Mouse (Mus musculus): ENCODE results near the gene Gm8909. TPM values are rescaled to one million over a fixed set of nuclear protein-coding genes. Genes with fewer than 3 reads are reported as not detected.
"Not testable (repeated sequence)": the region's sequence is repeated elsewhere in the genome, so short reads cannot be mapped to it uniquely, and the experiment has no call there.

Gene Gm8909
- polyA plus RNA-seq, 1 experiment from 2014 or later: not detected

GRCm38 (mm10) chr17:36169753-36170152, 1.4 kb upstream of the Gm8909 start:
- peaks cover 5% of the 10 kb centered on the region; the same call in 1 of the 2 replicates for H3K4me1 ChIP-seq (replicated peaks; ENCODE audit: control insufficient read depth, insufficient read depth, low read length)
- H3K4me2 ChIP-seq (ENCODE audit: low read length): no peak overlapping the region
- ATAC-seq: no peak
- H3K27ac ChIP-seq (ENCODE audit: low read length): no peak overlapping the region
- peaks cover 33% of the 10 kb centered on the region for H3K27me3 ChIP-seq (replicated peaks; ENCODE audit: control insufficient read depth, insufficient read depth, low read length)
- H3K36me3 ChIP-seq (ENCODE audit: control insufficient read depth, insufficient read depth): no peaks in the 10 kb centered on the region
- no peak overlapping the region for H3K9ac ChIP-seq (replicated peaks; ENCODE audit: low read depth, low read length)
- no peaks in the 10 kb centered on the region for H3K9me3 ChIP-seq (ENCODE audit: control insufficient read depth, low read length)
- H3K4me3 ChIP-seq (replicated peaks; ENCODE audit: low read length): no peak overlapping the region

- no CpG with 5 or more reads among the region's 1 CpGs for WGBS
- H3K4me1 ChIP-seq (replicated peaks; ENCODE audit: control insufficient read depth, insufficient read depth, low read length); ATAC-seq; H3K4me2 ChIP-seq (ENCODE audit: low read length); H3K36me3 ChIP-seq (ENCODE audit: control insufficient read depth, insufficient read depth); H3K9me3 ChIP-seq (ENCODE audit: control insufficient read depth, low read length); H3K4me3 ChIP-seq (replicated peaks; ENCODE audit: low read length); H3K9ac ChIP-seq (replicated peaks; ENCODE audit: low read depth, low read length); H3K27ac ChIP-seq (ENCODE audit: low read length): not testable (repeated sequence)
- H3K27me3 ChIP-seq (replicated peaks; ENCODE audit: control insufficient read depth, insufficient read depth, low read length): peaks cover 37% of the 10 kb centered on the region
Observed at GRCm38 (mm10) chr17:36169094-36169493, 757 bp upstream of the Gm8909 start.

- ATAC-seq: no peak
- peaks cover 43% of the 10 kb centered on the region for H3K27me3 ChIP-seq (replicated peaks; ENCODE audit: control insufficient read depth, insufficient read depth, low read length)
- 1% methylated on average over 46 of the region's 51 CpGs for whole genome bisulfite sequencing
- peaks cover 5% of the 10 kb centered on the region; the same call in 1 of the 2 replicates for H3K4me1 ChIP-seq (replicated peaks; ENCODE audit: control insufficient read depth, insufficient read depth, low read length)
- H3K4me2 ChIP-seq (ENCODE audit: low read length): peak overlapping the region; percentile 34
- H3K36me3 ChIP-seq (ENCODE audit: control insufficient read depth, insufficient read depth): no peaks in the 10 kb centered on the region
- H3K9me3 ChIP-seq (ENCODE audit: control insufficient read depth, low read length): no peaks in the 10 kb centered on the region
- H3K4me3 ChIP-seq (replicated peaks; ENCODE audit: low read length): peak overlapping the region; percentile 16
- H3K9ac ChIP-seq (replicated peaks; ENCODE audit: low read depth, low read length): no peak overlapping the region
- no peak overlapping the region for H3K27ac ChIP-seq (ENCODE audit: low read length)
Observed at GRCm38 (mm10) chr17:36167306-36168038, 865 bp downstream of the Gm8909 start.

- 14% methylated on average over 2 of the region's 2 CpGs for WGBS
- H3K9me3 ChIP-seq (ENCODE audit: control insufficient read depth, low read length); H3K4me2 ChIP-seq (ENCODE audit: low read length); H3K36me3 ChIP-seq (ENCODE audit: control insufficient read depth, insufficient read depth); H3K4me3 ChIP-seq (replicated peaks; ENCODE audit: low read length); H3K27ac ChIP-seq (ENCODE audit: low read length); H3K9ac ChIP-seq (replicated peaks; ENCODE audit: low read depth, low read length); ATAC-seq; H3K4me1 ChIP-seq (replicated peaks; ENCODE audit: control insufficient read depth, insufficient read depth, low read length): not testable (repeated sequence)
- peaks cover 49% of the 10 kb centered on the region for H3K27me3 ChIP-seq (replicated peaks; ENCODE audit: control insufficient read depth, insufficient read depth, low read length)
Observed at GRCm38 (mm10) chr17:36166901-36167300, 1.4 kb downstream of the Gm8909 start.

- Histone ChIP-seq H3K9ac (replicated peaks; ENCODE audit: low read depth, low read length) (no peak overlapping the region), H3K27ac (ENCODE audit: low read length) (no peak overlapping the region), H3K4me3 (replicated peaks; ENCODE audit: low read length) (peak overlapping the region; percentile 5; the same call in 1 of the 2 replicates), H3K27me3 (replicated peaks; ENCODE audit: control insufficient read depth, insufficient read depth, low read length) (peaks cover 51% of the 10 kb centered on the region), H3K4me1 (replicated peaks; ENCODE audit: control insufficient read depth, insufficient read depth, low read length) (peaks cover 4% of the 10 kb centered on the region), H3K36me3 (ENCODE audit: control insufficient read depth, insufficient read depth) (no peaks in the 10 kb centered on the region), H3K4me2 (ENCODE audit: low read length) (no peak overlapping the region), H3K9me3 (ENCODE audit: control insufficient read depth, low read length) (no peaks in the 10 kb centered on the region)
- no peak for ATAC-seq
- 1% methylated on average over 49 of the region's 56 CpGs for WGBS
Observed at GRCm38 (mm10) chr17:36161129-36162051, 6.9 kb downstream of the Gm8909 start.

GRCm38 (mm10) chr17:36158264-36158663, 10.1 kb downstream of the Gm8909 start:
- not testable (repeated sequence) for H3K9me3 ChIP-seq (ENCODE audit: control insufficient read depth, low read length); H3K27ac ChIP-seq (ENCODE audit: low read length); H3K9ac ChIP-seq (replicated peaks; ENCODE audit: low read depth, low read length); H3K4me1 ChIP-seq (replicated peaks; ENCODE audit: control insufficient read depth, insufficient read depth, low read length); ATAC-seq; H3K4me3 ChIP-seq (replicated peaks; ENCODE audit: low read length); H3K36me3 ChIP-seq (ENCODE audit: control insufficient read depth, insufficient read depth)
- Histone ChIP-seq H3K4me2 (ENCODE audit: low read length) (peak overlapping the region; percentile 44; the same call in 1 of the 2 replicates), H3K27me3 (replicated peaks; ENCODE audit: control insufficient read depth, insufficient read depth, low read length) (peaks cover 48% of the 10 kb centered on the region)
- 5% methylated on average over 11 of the region's 11 CpGs for WGBS

GRCm38 (mm10) chr17:36157782-36158181, 10.6 kb downstream of the Gm8909 start:
- H3K36me3 ChIP-seq (ENCODE audit: control insufficient read depth, insufficient read depth); H3K9me3 ChIP-seq (ENCODE audit: control insufficient read depth, low read length); ATAC-seq; H3K9ac ChIP-seq (replicated peaks; ENCODE audit: low read depth, low read length); H3K4me1 ChIP-seq (replicated peaks; ENCODE audit: control insufficient read depth, insufficient read depth, low read length); H3K27ac ChIP-seq (ENCODE audit: low read length): not testable (repeated sequence)
- peaks cover 51% of the 10 kb centered on the region for H3K27me3 ChIP-seq (replicated peaks; ENCODE audit: control insufficient read depth, insufficient read depth, low read length)
- under 1% methylated on average over 36 of the region's 36 CpGs for WGBS
- H3K4me2 ChIP-seq (ENCODE audit: low read length): peak overlapping the region; percentile 44
- H3K4me3 ChIP-seq (replicated peaks; ENCODE audit: low read length): peak overlapping the region; percentile 22

GRCm38 (mm10) chr17:36154271-36155149, 13.8 kb downstream of the Gm8909 start:
- peaks cover 31% of the 10 kb centered on the region for H3K27me3 ChIP-seq (replicated peaks; ENCODE audit: control insufficient read depth, insufficient read depth, low read length)
- no peaks in the 10 kb centered on the region for H3K9me3 ChIP-seq (ENCODE audit: control insufficient read depth, low read length)
- H3K27ac ChIP-seq (ENCODE audit: low read length): no peak overlapping the region
- no peaks in the 10 kb centered on the region for H3K36me3 ChIP-seq (ENCODE audit: control insufficient read depth, insufficient read depth)
- no peak for ATAC-seq
- 19% methylated on average over 3 of the region's 3 CpGs for WGBS
- H3K4me3 ChIP-seq (replicated peaks; ENCODE audit: low read length): no peak overlapping the region
- peaks cover 4% of the 10 kb centered on the region; the same call in 1 of the 2 replicates for H3K4me1 ChIP-seq (replicated peaks; ENCODE audit: control insufficient read depth, insufficient read depth, low read length)
- no peak overlapping the region for H3K9ac ChIP-seq (replicated peaks; ENCODE audit: low read depth, low read length)
- no peak overlapping the region for H3K4me2 ChIP-seq (ENCODE audit: low read length)
